Mouse (Mus musculus) G1E (cell line): ENCODE measurements around the gene Midn.

Source experiments
- CTCF ChIP-seq: IDR thresholded peaks from 2 replicates; pipeline ENCODE4 v1.5.1; 2012; ENCODE audit warnings: low read depth, low read length, inconsistent platforms, mixed read lengths
- GATA1 ChIP-seq: IDR thresholded peaks from 2 replicates; pipeline ENCODE4 v1.6.1; 2012; ENCODE audit warnings: borderline replicate concordance, low read length, inconsistent platforms, mixed read lengths

- TF ChIP-seq CTCF = peak; percentile 93
- TF ChIP-seq GATA1 = no peak
Measured at GRCm38 (mm10) chr10:80199440-80200008, 51.5 kb downstream of the Midn start.
